12 mouse cellular contexts compared by ENCODE assay signal in genomic region chr13:95833473-95833872, GRCm38 (mm10).
"Had no signal": no experiment of that assay in that cellular context is flagged by ENCODE, and none has a peak within 500 bp of the region (broad histone marks: within the 10 kb centered on the region; RNA-seq: fewer than 3 reads in every experiment).

No protein-coding gene starts in this region.

- H3K4me1 ChIP-seq: lung, embryonic 15.5 days had no signal

- ATAC-seq: liver, postnatal 0 days; midbrain, embryonic 16.5 days had no signal

- H3K27me3 ChIP-seq: liver, embryonic 13.5 days; lung, embryonic 15.5 days; midbrain, embryonic 12.5 days; neural tube, embryonic 13.5 days had no signal

- DNase-seq: kidney, adult 18-20 months; kidney, postnatal 10 days; liver; liver, embryonic 13.5 days; liver, postnatal 0 days; retina, postnatal 1 day; right cerebral cortex, postnatal 4 days; thymus, postnatal 36 days had no signal

- H3K36me3 ChIP-seq: liver, embryonic 13.5 days; lung, embryonic 15.5 days; neural tube, embryonic 13.5 days had no signal

- H3K4me3 ChIP-seq: liver, embryonic 13.5 days; lung, embryonic 15.5 days; midbrain, embryonic 12.5 days; neural tube, embryonic 13.5 days had no signal

- H3K9ac ChIP-seq: liver, embryonic 13.5 days; liver, postnatal 0 days; lung, embryonic 15.5 days; midbrain, embryonic 12.5 days; neural tube, embryonic 13.5 days had no signal

- H3K4me2 ChIP-seq: liver, embryonic 13.5 days; lung, embryonic 15.5 days; midbrain, embryonic 12.5 days; neural tube, embryonic 13.5 days had no signal

- H3K9me3 ChIP-seq: liver, embryonic 13.5 days; lung, embryonic 15.5 days; midbrain, embryonic 12.5 days; neural tube, embryonic 13.5 days had no signal

- H3K27ac ChIP-seq: liver, embryonic 13.5 days; lung, embryonic 15.5 days; midbrain, embryonic 12.5 days; neural tube, embryonic 13.5 days had no signal
